Mouse (Mus musculus): ENCODE measurements around the gene Per3. TPM values are rescaled to one million over a fixed set of nuclear protein-coding genes. Genes with fewer than 3 reads are reported as not detected.

Per3 gene
- polyA plus RNA-seq, 1 experiment, result 2.1 TPM

GRCm38 (mm10) chr4:151006945-151007344 lies 37.5 kb downstream of the Per3 start:
- H3K4me2 ChIP-seq (ENCODE audit: low read depth), result no peak overlapping the region
- no peaks in the 10 kb centered on the region for H3K27me3 ChIP-seq (ENCODE audit: control insufficient read depth, insufficient read depth, insufficient read length)
- TF ChIP-seq POLR2AphosphoS2 (IDR thresholded peaks at IDR 0.05; ENCODE audit: insufficient read length, low read depth) (no peak), USF1 (IDR thresholded peaks at IDR 0.05; ENCODE audit: low read depth) (no peak), E2F4 (IDR thresholded peaks at IDR 0.05; ENCODE audit: insufficient read depth) (no peak), SRF (IDR thresholded peaks at IDR 0.05; ENCODE audit: control insufficient read depth, insufficient read length, low read depth) (no peak)
- no peaks in the 10 kb centered on the region for H3K36me3 ChIP-seq (ENCODE audit: control insufficient read depth, insufficient read depth)
- H3K79me2 ChIP-seq (ENCODE audit: control insufficient read depth, insufficient read depth), result no peaks in the 10 kb centered on the region
- no peak overlapping the region for H3K4me3 ChIP-seq
- H3ac ChIP-seq (ENCODE audit: control insufficient read depth, insufficient read length), result no peak overlapping the region

- Histone ChIP-seq H3K79me2 (ENCODE audit: control insufficient read depth, insufficient read depth) (no peaks in the 10 kb centered on the region), H3K36me3 (ENCODE audit: control insufficient read depth, insufficient read depth) (no peaks in the 10 kb centered on the region), H3K27me3 (ENCODE audit: control insufficient read depth, insufficient read depth, insufficient read length) (no peaks in the 10 kb centered on the region), H3K4me3 (no peak overlapping the region), H3K4me2 (ENCODE audit: low read depth) (peak overlapping the region; percentile 52), H3ac (ENCODE audit: control insufficient read depth, insufficient read length) (no peak overlapping the region)
- TF ChIP-seq MYOD1 (IDR thresholded peaks at IDR 0.05; ENCODE audit: control insufficient read depth in 1 of 3, insufficient read length in 2 of 3, low read depth in 2 of 3) (peak in 1 of 3 experiments; percentile 36), POLR2AphosphoS2 (IDR thresholded peaks at IDR 0.05; ENCODE audit: insufficient read length, low read depth) (no peak), REST (IDR thresholded peaks at IDR 0.05; ENCODE audit: insufficient read depth, insufficient read length) (no peak), USF1 (IDR thresholded peaks at IDR 0.05; ENCODE audit: low read depth) (peak; percentile 81), CEBPB (IDR thresholded peaks at IDR 0.05; ENCODE audit: insufficient read depth, poor library complexity, severe bottlenecking) (no peak), TCF3 (IDR thresholded peaks at IDR 0.05; ENCODE audit: insufficient read length, low read depth) (no peak), MAX (IDR thresholded peaks at IDR 0.05; ENCODE audit: low read depth) (no peak), E2F4 (IDR thresholded peaks at IDR 0.05; ENCODE audit: insufficient read depth) (no peak), MYOG (IDR thresholded peaks at IDR 0.05; ENCODE audit: control insufficient read depth in 1 of 3, insufficient read depth in 1 of 3, insufficient read length in 2 of 3, low read depth in 2 of 3) (no peak), SRF (IDR thresholded peaks at IDR 0.05; ENCODE audit: control insufficient read depth, insufficient read length, low read depth) (no peak), POLR2A (IDR thresholded peaks at IDR 0.05; ENCODE audit: insufficient read length, low read depth) (no peak)
Observed at GRCm38 (mm10) chr4:151005656-151006318, 38.7 kb downstream of the Per3 start.

- Histone ChIP-seq H3K4me2 (ENCODE audit: low read depth) (no peak overlapping the region), H3ac (ENCODE audit: control insufficient read depth, insufficient read length) (no peak overlapping the region)
- TF ChIP-seq USF1 (IDR thresholded peaks at IDR 0.05; ENCODE audit: low read depth) (no peak), MAX (IDR thresholded peaks at IDR 0.05; ENCODE audit: low read depth) (no peak), E2F4 (IDR thresholded peaks at IDR 0.05; ENCODE audit: insufficient read depth) (no peak), TCF3 (IDR thresholded peaks at IDR 0.05; ENCODE audit: insufficient read length, low read depth) (no peak), TCF12 (IDR thresholded peaks at IDR 0.05; ENCODE audit: insufficient read depth, poor library complexity, severe bottlenecking) (no peak), POLR2AphosphoS2 (IDR thresholded peaks at IDR 0.05; ENCODE audit: insufficient read length, low read depth) (no peak), MYOG (IDR thresholded peaks at IDR 0.05; ENCODE audit: control insufficient read depth in 1 of 3, insufficient read depth in 1 of 3, insufficient read length in 2 of 3, low read depth in 2 of 3) (no peak), POLR2A (IDR thresholded peaks at IDR 0.05; ENCODE audit: insufficient read length, low read depth) (no peak)
Observed at GRCm38 (mm10) chr4:151001397-151001796, 43.1 kb downstream of the Per3 start.

GRCm38 (mm10) chr4:150998626-150999025 lies 45.8 kb downstream of the Per3 start:
- TF ChIP-seq MYOD1 (IDR thresholded peaks at IDR 0.05; ENCODE audit: control insufficient read depth in 1 of 3, insufficient read length in 2 of 3, low read depth in 2 of 3) (no peak), MYOG (IDR thresholded peaks at IDR 0.05; ENCODE audit: control insufficient read depth in 1 of 3, insufficient read depth in 1 of 3, insufficient read length in 2 of 3, low read depth in 2 of 3) (no peak), CEBPB (IDR thresholded peaks at IDR 0.05; ENCODE audit: insufficient read depth, poor library complexity, severe bottlenecking) (no peak), SRF (IDR thresholded peaks at IDR 0.05; ENCODE audit: control insufficient read depth, insufficient read length, low read depth) (no peak), POLR2AphosphoS2 (IDR thresholded peaks at IDR 0.05; ENCODE audit: insufficient read length, low read depth) (no peak), POLR2A (IDR thresholded peaks at IDR 0.05; ENCODE audit: insufficient read length, low read depth) (no peak), E2F4 (IDR thresholded peaks at IDR 0.05; ENCODE audit: insufficient read depth) (no peak), REST (IDR thresholded peaks at IDR 0.05; ENCODE audit: insufficient read depth, insufficient read length) (no peak), TCF12 (IDR thresholded peaks at IDR 0.05; ENCODE audit: insufficient read depth, poor library complexity, severe bottlenecking) (no peak), USF1 (IDR thresholded peaks at IDR 0.05; ENCODE audit: low read depth) (no peak), MAX (IDR thresholded peaks at IDR 0.05; ENCODE audit: low read depth) (no peak), TCF3 (IDR thresholded peaks at IDR 0.05; ENCODE audit: insufficient read length, low read depth) (no peak)

More at GRCm38 (mm10) chr4:151001397-151001796, 43.1 kb downstream of the Per3 start:
- Histone ChIP-seq H3K79me2 (ENCODE audit: control insufficient read depth, insufficient read depth) (no peaks in the 10 kb centered on the region), H3K36me3 (ENCODE audit: control insufficient read depth, insufficient read depth) (no peaks in the 10 kb centered on the region), H3K27me3 (ENCODE audit: control insufficient read depth, insufficient read depth, insufficient read length) (no peaks in the 10 kb centered on the region), H3K4me3 (no peak overlapping the region)

GRCm38 (mm10) chr4:150996797-150997196 lies 47.7 kb downstream of the Per3 start, which contains the start of gene Uts2:
Gene Uts2 (plus strand): TSS chr4:150997097.
- H3K79me2 ChIP-seq (ENCODE audit: control insufficient read depth, insufficient read depth), result no peaks in the 10 kb centered on the region
- H3K27me3 ChIP-seq (ENCODE audit: control insufficient read depth, insufficient read depth, insufficient read length), result no peaks in the 10 kb centered on the region
- no peaks in the 10 kb centered on the region for H3K36me3 ChIP-seq (ENCODE audit: control insufficient read depth, insufficient read depth)
- H3K4me2 ChIP-seq (ENCODE audit: low read depth), result no peak within 1 kb of the TSS
- TF ChIP-seq MYOG (IDR thresholded peaks at IDR 0.05; ENCODE audit: control insufficient read depth in 1 of 3, insufficient read depth in 1 of 3, insufficient read length in 2 of 3, low read depth in 2 of 3) (no peak), TCF3 (IDR thresholded peaks at IDR 0.05; ENCODE audit: insufficient read length, low read depth) (no peak), CEBPB (IDR thresholded peaks at IDR 0.05; ENCODE audit: insufficient read depth, poor library complexity, severe bottlenecking) (no peak), MYOD1 (IDR thresholded peaks at IDR 0.05; ENCODE audit: control insufficient read depth in 1 of 3, insufficient read length in 2 of 3, low read depth in 2 of 3) (no peak), E2F4 (IDR thresholded peaks at IDR 0.05; ENCODE audit: insufficient read depth) (no peak), TCF12 (IDR thresholded peaks at IDR 0.05; ENCODE audit: insufficient read depth, poor library complexity, severe bottlenecking) (no peak), USF1 (IDR thresholded peaks at IDR 0.05; ENCODE audit: low read depth) (no peak), POLR2AphosphoS2 (IDR thresholded peaks at IDR 0.05; ENCODE audit: insufficient read length, low read depth) (no peak), POLR2A (IDR thresholded peaks at IDR 0.05; ENCODE audit: insufficient read length, low read depth) (no peak), SRF (IDR thresholded peaks at IDR 0.05; ENCODE audit: control insufficient read depth, insufficient read length, low read depth) (no peak), REST (IDR thresholded peaks at IDR 0.05; ENCODE audit: insufficient read depth, insufficient read length) (no peak), MAX (IDR thresholded peaks at IDR 0.05; ENCODE audit: low read depth) (no peak)
- H3K4me3 ChIP-seq, result no peak within 1 kb of the TSS
- H3ac ChIP-seq (ENCODE audit: control insufficient read depth, insufficient read length), result no peak within 1 kb of the TSS

More at GRCm38 (mm10) chr4:150998626-150999025, 45.8 kb downstream of the Per3 start:
- H3K36me3 ChIP-seq (ENCODE audit: control insufficient read depth, insufficient read depth), result no peaks in the 10 kb centered on the region
- no peaks in the 10 kb centered on the region for H3K79me2 ChIP-seq (ENCODE audit: control insufficient read depth, insufficient read depth)
- H3K4me2 ChIP-seq (ENCODE audit: low read depth), result no peak overlapping the region
- H3K27me3 ChIP-seq (ENCODE audit: control insufficient read depth, insufficient read depth, insufficient read length), result no peaks in the 10 kb centered on the region
- H3ac ChIP-seq (ENCODE audit: control insufficient read depth, insufficient read length), result no peak overlapping the region
- H3K4me3 ChIP-seq, result no peak overlapping the region

Measured in myocyte (in vitro differentiated cells).